Mouse (Mus musculus) gastrocnemius, postnatal 36 days (tissue): ENCODE results near the gene Oas1d. TPM values are rescaled to one million over a fixed set of nuclear protein-coding genes. Genes with fewer than 3 reads are reported as not detected.

ENCODE experiments used
- DNase-seq, 2 experiments: peaks; one replicate each; pipeline ENCODE4 v3.0.0; 2022
- intact Hi-C: fragments of 180-260 bp; cut with DNase I; formaldehyde crosslinking; loops from one replicate; pipeline ENCODE4 v1.15.1; 2025
- total RNA-seq, 2 experiments: library from RNA; stranded (reverse); gene quantifications; 2 replicates each; pipeline ENCODE4 v1.2.3; 2021

Oas1d gene
- total RNA-seq, 2 experiments from 2014 or later = not detected

DNA sequence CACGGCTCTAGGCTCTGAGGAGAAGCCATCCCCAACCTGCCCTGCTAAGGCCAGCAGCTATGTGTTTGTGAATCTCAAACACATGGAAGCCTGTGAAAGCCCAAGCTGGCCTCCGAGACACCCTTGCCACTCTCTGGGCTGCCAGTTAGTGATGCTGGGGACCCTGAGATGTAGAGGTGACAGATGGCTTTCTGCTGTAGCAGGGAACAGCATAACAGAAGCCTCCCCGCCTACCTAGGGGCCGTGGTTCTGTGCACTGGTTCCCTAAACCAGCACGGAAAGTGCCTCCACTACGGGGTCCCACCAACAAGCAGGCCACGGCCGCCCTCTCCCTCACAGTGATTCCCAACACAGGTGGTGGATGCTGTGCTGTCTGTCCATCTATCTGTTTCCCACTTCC, 52.6 kb downstream of the Oas1d start:
- intact Hi-C loops = no loop called here

DNA sequence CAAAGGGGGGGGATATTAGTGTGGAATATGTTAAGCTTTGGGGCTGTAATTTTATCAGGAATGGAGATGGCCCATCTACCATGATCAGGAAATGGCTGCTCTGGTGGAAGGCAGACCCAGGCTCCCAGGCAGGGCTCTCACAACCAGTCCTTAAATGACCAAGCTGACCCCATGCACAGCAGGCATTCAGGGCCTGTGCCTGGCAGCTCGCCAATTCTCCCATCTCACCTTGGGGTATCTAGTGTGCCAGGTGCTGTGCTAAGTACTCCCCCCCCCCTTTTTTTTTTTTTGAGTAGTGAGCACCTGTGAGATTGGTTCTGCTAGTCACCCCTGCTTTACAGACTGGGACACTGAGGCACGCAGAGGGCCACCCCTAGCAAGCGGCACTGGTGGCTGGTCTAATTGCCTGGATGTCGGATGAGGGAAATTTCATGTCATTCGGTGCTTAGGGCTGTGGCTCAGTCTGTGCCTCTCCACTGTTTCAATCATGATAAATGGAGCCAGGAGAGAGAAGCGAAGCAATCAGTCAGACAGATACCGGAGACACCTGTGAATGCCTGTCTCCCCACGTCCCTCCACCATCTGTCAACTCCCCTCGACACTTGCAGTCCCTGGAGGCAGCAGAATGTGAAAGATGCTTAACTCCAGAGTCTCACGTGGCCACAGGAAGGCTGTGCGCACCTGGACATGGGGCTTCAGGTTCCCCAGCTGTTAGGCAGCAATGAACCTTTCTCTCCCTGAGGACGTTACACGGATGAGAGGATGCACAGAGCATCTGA, 53.2 kb downstream of the Oas1d start:
- DNase-seq = no peak
- intact Hi-C loops = no loop called here

More for the DNA sequence above, 52.6 kb downstream of the Oas1d start:
- DNase-seq = no peak

- DNase-seq = no peak
- intact Hi-C loops = no loop called here
Observed at GRCm38 (mm10) chr5:120968134-120968532, 53.8 kb downstream of the Oas1d start.

GRCm38 (mm10) chr5:120968799-120969198, 54.5 kb downstream of the Oas1d start:
- intact Hi-C loops = no loop called here
- DNase-seq = no peak

- intact Hi-C loops = no loop called here
- no peak for DNase-seq
Observed at GRCm38 (mm10) chr5:120969703-120970102, 55.4 kb downstream of the Oas1d start.

Other genes starting within 250 kb of the Oas1d start
- gene Dtx1, start 202.6 kb upstream of the Oas1d start, total RNA-seq = under 1 TPM; 0.38 to 0.91 TPM
- gene Oas2, start 164.7 kb upstream of the Oas1d start, total RNA-seq = under 1 TPM; 0.18 to 0.37 TPM
- gene Oas3, start 136.9 kb upstream of the Oas1d start, total RNA-seq = not detected
- gene Oas1e, start 119.0 kb upstream of the Oas1d start, total RNA-seq = not detected
- gene Oas1c, start 102.0 kb upstream of the Oas1d start, total RNA-seq = under 1 TPM; 0.15 to 0.30 TPM
- not detected for gene Oas1f, start 67.2 kb upstream of the Oas1d start, total RNA-seq
- gene Oas1h, start 53.1 kb upstream of the Oas1d start, total RNA-seq = not detected
- under 1 TPM in 1 of 2 experiments, not detected in 1; 0.27 TPM for gene Oas1g, start 26.9 kb upstream of the Oas1d start, total RNA-seq
- gene Oas1a, start 7.0 kb upstream of the Oas1d start, total RNA-seq = under 1 TPM in 1 of 2 experiments, not detected in 1; 0.13 TPM
- not detected for gene Rph3a, start 95.6 kb downstream of the Oas1d start, total RNA-seq